Mouse (Mus musculus) frontal cortex, postnatal 10 days (tissue): ENCODE measurements at regions not wholly inside any gene's neighbourhood (a gene's known extent, or its start where the extent isn't known, plus 50 kb on each side); places are given as distances from the start of the nearest gene placed in this dataset.
A peak's percentile ranks its signal among the peaks of the same experiment; 100 is the strongest.

Experiments
- DNase-seq, 2 experiments: peaks; one replicate each; pipeline ENCODE4 v3.0.0; 2022; ENCODE audit warnings: low spot score in 2 of 2, mixed read lengths in 1 of 2

GRCm38 (mm10) chr8:24287861-24288260, 437.8 kb downstream of the Adam3 start:
- DNase-seq, result no peak

- DNase-seq, result no peak
These were observed 440.7 kb downstream of the Adam3 start for GRCm38 (mm10) chr8:24284966-24285365.

GRCm38 (mm10) chr8:24283901-24284405, 441.7 kb downstream of the Adam3 start:
- no peak for DNase-seq

GRCm38 (mm10) chr8:24280296-24280695, 445.4 kb downstream of the Adam3 start:
- DNase-seq, result no peak

DNA sequence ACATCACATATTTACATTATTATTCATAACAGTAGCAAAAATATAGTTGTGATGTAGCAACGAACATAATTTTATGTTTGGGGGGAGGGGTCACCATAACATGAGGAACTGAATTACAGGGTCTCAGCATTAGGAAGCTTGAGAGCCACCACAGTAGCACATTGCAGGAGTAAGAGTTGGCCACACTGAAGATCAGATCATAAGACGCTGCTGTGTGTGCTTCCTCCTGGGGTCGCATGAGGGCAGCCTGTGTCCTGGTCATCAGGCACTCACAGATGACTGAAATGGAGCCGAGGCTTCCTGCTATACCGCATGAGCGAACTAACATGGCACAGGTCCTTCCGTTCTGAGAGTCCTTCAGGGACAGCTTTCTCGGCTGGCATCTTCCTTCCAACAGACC, 447.3 kb downstream of the Adam3 start:
- DNase-seq, result no peak

DNA sequence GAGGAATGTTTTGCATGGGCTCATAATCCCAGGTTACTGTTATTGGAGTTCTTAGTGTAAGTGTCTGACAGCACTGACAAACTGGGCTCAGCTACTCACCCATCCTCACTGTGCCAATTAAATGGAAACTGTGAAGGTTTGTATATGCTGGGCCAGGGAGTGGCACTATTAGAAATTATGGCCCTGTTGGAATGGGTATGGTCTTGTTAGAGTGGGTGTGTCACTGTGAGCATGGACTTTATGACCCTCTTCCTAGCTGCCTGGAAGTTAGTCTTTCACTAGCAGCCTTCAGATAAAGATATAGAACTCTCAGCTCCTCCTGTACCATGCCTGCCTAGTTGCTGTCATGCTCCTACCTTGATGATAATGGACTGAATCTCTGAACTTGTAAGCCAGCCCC, 464.3 kb downstream of the Adam3 start:
- no peak for DNase-seq

- DNase-seq, result no peak
These were observed 467.0 kb downstream of the Adam3 start for GRCm38 (mm10) chr8:24258622-24259021.

DNA sequence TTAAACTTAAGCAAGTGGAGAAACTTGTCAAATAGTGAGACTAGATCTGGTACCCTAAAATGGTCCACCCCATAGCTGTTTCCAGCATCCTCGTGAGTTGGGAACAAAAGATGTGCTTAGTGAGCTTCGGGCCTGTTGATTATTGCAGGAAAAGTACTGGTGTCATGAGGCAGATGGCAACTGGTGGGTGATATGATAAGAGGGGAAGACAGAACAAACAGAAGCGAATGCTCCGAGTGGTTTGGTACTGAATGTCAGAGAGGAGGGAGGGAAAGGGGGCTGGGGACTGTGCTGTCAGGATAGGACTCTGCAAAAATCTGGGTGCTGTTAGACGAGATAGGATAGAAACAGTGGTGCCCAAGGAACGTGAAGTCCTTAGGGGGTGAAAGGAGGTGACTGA, 483.4 kb downstream of the Adam3 start:
- no peak for DNase-seq

- no peak for DNase-seq
These were observed 485.3 kb downstream of the Adam3 start for GRCm38 (mm10) chr8:24240211-24240983.

GRCm38 (mm10) chr8:24234981-24235380, 490.7 kb downstream of the Adam3 start:
- no peak for DNase-seq

- peak; percentile 37 to 49 for DNase-seq
These were observed 497.5 kb downstream of the Adam3 start for GRCm38 (mm10) chr8:24228148-24228547.

DNA sequence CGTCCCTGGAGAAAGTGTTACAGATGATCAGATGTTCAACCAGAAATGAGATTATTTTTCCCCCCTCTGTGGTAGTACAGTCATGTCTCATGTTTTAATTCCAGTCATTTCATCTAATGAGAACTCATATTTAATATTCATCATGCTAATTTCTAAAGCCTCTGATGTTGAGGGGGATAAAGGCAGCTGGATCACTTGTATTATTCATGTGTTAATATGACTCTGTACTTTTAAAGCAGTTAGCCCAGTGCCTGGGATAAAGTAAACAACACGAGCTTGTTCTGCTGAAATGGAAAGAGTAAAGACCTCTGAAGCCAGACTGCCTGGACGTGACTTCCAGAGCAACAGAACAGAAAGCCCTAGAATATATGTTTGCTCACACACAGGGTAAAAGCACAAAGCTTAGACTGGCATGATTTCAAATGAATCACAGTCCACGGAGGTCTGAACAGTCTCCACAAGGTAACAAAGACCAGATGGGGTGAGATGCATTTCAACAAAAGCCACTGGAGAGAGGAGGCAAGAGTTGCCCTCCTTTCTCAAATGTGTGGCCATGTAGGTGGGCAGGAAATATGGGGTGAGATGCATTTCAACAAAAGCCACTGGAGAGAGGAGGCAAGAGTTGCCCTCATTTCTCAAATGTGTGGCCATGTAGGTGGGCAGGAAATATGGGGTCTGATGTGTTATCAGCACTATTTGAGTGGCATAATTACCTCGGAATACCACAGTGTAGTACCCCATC, 498.1 kb downstream of the Adam3 start:
- DNase-seq, result no peak

DNA sequence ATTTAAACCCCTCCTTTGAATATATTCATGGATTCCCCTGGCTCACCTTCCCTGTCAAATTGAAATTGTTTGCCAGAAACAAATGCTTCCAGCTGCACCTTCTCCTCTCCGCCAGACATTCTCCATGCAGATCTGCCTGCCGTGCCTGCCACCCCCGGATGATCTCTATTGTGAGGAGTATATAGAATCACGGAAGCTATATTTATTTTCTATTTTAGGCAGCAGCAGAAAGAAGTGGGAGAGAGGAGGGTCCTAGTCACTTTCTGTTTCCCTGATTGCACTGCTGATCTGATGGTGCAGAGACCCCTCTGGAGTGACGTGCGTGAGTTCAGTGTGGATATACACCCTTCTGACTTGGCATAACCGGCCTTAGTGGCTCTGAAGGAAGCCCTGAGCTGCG, 505.4 kb downstream of the Adam3 start:
- peak; percentile 19 to 26 for DNase-seq

DNA sequence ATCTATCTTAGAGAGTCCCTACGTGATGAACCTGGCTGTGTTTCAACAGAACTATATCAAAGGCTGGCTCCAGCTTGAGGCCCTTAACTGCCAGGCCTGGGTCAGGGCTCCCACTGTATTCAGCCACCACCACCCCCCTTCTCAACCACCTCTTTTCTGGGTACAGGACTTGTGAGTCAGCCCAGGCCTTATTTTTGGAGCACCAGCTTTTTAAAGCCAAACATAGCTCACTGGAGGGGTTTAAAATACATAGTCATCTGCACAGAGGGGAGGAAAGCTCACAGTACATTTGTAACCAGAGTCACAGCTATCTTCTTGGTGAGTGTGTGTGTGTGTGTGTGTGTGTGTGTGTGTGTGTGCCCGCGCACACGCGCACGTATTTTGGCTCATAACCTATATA, 509.0 kb downstream of the Adam3 start:
- peak; percentile 16 to 40 for DNase-seq

DNA sequence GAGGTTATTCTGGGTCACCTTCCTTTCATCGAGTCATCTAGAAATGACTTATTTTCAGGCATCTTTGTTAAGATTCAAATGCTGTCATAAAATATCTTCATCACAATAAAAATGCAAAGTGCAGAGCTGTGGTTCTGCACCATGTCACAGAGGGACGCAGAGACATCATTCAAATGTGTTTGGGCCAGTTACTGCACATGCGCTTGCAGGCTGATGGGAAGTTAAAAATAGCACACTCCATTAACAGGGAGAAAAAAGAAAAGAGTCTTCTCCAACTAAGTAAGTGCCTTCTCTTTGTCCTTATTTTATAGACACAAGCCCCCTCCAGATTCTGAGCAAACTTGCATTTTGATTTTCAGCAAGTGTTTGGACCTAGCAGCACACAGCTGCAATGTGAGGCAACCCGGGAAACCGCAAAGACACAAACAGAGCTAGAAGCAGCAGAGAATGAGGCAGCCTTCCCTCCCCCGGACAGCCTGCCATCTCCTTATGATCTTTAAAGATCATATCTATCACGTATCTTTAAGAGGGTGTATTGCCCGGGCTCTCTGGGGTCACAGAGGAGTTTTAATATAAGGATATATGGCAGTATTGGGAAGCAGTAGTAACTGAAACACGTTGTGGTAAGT, 510.0 kb downstream of the Adam3 start:
- peak in 1 of 2 experiments; percentile 13 for DNase-seq

DNA sequence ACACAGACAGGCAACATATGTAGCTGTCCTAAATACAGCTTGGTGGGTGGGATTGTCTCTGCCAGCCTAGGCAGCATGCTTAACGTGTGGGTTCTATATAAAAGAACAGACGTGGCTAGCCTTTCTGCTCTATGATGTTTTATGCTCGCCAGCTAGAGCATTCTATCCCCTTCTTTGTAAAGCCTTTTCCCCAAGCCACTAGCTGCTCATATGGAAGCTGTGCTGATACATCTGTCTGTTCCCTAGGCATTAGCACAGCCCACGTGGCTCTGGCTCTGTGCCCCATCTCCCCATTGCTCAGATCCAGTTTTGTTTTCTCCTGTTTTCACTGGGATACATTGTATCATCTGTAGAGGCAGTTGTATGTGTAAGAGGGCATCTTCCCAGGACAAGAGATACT, 511.3 kb downstream of the Adam3 start:
- DNase-seq, result no peak

- no peak for DNase-seq
These were observed 513.1 kb downstream of the Adam3 start for GRCm38 (mm10) chr8:24212216-24213200.

DNA sequence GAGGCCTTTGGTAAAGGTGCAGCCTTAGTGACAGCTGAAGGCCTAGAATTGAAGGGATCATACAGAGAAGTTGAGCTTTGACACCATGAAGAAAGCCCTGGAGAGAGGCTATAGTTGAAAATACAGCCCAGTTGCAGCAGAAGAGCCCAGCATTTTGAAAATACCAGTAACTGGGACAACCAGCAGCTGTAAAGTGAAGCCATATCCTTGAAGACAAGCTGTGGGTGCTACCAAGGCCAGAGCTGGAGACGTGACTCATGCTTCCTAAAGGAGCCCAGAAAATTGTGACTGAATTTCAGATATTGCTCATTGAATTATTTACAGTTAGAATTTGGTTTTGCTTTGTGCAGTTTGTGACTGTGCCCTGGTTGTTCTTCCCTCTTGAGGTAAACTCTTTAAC, 514.6 kb downstream of the Adam3 start:
- no peak for DNase-seq
